Mouse (Mus musculus): ENCODE results near the gene Sphk1.
"Not testable (repeated sequence)": the region's sequence is repeated elsewhere in the genome, so short reads cannot be mapped to it uniquely, and the experiment has no call there.

GRCm38 (mm10) chr11:116492507-116492906 is 38.2 kb upstream of the Sphk1 start:
- not testable (repeated sequence) for TF ChIP-seq CTCF (IDR thresholded peaks at IDR 0.05; ENCODE audit: insufficient read depth, low read length); POLR2A (IDR thresholded peaks at IDR 0.05; ENCODE audit: borderline replicate concordance, extremely low read depth, low read depth, low read length)
